Mouse (Mus musculus): Measurements from ENCODE around the gene Stat6. TPM values are rescaled to one million over a fixed set of nuclear protein-coding genes. Genes with fewer than 3 reads are reported as not detected.

The Stat6 gene
- total and polyA plus RNA-seq, 2 experiments = 27.7 to 44.7 TPM

DNA sequence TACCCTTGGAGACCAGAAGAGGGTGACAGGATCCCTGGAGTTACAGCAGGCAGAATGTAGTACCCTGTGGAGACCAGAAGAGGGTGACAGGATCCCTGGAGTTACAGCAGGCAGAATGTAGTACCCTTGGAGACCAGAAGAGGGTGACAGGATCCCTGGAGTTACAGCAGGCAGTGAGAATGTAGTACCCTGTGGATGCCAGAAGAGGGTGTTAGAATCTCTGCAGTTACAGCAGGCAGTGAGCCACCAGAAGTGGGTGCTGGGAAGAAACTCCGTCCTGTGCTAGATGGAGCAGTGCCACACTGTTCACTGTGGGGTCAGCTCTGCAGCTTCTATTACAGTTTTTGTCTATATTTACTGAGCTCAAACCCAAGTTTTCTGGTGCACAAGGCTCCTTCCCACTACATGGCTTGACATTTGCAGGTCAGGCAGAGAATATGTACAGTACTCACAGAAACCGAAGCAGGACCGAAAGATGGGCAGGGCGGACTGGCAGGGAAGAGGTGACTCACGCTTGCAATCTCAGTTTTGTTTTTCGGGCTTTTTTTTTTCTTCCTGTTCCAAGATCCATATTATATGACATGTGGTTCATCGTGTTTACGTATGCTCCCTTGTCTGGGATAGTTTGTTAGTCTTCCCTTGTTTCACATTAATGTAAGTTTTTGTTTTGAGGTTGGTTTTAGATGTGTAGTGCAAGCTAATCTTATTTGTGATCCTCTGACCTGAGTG, 32.2 kb downstream of the Stat6 start:
- H3K27ac ChIP-seq (replicated peaks; ENCODE audit: insufficient read depth, low read depth, low read length) = no peak overlapping the region; the same call in 1 of the 2 replicates
- H3K4me3 ChIP-seq (ENCODE audit: insufficient read depth, low read depth, low read length) = 0 out of 2 replicates have a peak overlapping the region, but pooled peaks have one; percentile 3
- peak; percentile 94 for DNase-seq (ENCODE audit: extremely low read depth, low read depth, low spot score)
- H3K79me2 ChIP-seq (ENCODE audit: control insufficient read depth, insufficient read depth, low read length) = no peaks in the 10 kb centered on the region
- 62% methylated on average over 8 of the region's 8 CpGs for WGBS
- H3K4me1 ChIP-seq (ENCODE audit: control insufficient read depth, insufficient read depth, low read length) = peaks cover 7% of the 10 kb centered on the region
- H3K9ac ChIP-seq (ENCODE audit: low read depth, low read length) = no peak overlapping the region
- TF ChIP-seq CTCF (IDR thresholded peaks at IDR 0.05; ENCODE audit: low read depth, low read length) (peak; percentile 70), POLR2A (IDR thresholded peaks at IDR 0.05; ENCODE audit: extremely low read depth, insufficient read depth, low read length) (no peak)
- H3K36me3 ChIP-seq (ENCODE audit: control insufficient read depth, insufficient read depth, low read length) = no peaks in the 10 kb centered on the region
- H3K27me3 ChIP-seq (ENCODE audit: control insufficient read depth, insufficient read depth, low read length) = no peaks in the 10 kb centered on the region

DNA sequence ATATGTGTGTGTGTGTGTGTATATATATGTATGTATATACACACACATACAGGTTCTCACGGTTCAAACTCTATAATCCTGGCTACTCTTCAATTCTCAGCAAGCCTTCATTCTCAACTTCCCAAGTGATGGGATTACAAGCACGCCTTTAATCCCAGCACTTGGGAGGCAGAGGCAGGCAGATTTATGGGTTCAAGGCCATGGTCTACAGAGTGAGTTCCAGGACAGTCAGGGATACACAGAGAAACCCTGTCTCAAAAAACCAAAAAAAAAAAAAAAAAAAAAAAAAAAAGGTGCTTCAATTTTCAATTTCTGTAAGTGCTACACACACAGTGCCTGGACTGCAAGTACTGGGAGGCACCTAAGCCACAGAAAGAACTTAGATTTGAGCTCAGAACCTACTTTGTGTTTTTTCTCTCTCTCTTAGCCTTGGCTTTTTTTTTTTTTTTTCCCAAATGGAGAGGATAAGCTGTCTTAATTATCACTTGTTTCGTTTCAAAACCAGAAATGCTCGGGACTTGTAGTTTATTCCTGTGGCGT, 33.1 kb downstream of the Stat6 start:
- TF ChIP-seq POLR2A (IDR thresholded peaks at IDR 0.05; ENCODE audit: extremely low read depth, insufficient read depth, low read length) = no peak
- TF ChIP-seq CTCF (IDR thresholded peaks at IDR 0.05; ENCODE audit: low read depth, low read length) = no peak
- no peak overlapping the region; the same call in 1 of the 2 replicates for H3K9ac ChIP-seq (ENCODE audit: low read depth, low read length)
- no peaks in the 10 kb centered on the region for H3K36me3 ChIP-seq (ENCODE audit: control insufficient read depth, insufficient read depth, low read length)
- peak; percentile 18 for DNase-seq (ENCODE audit: extremely low read depth, low read depth, low spot score)
- no peaks in the 10 kb centered on the region for H3K79me2 ChIP-seq (ENCODE audit: control insufficient read depth, insufficient read depth, low read length)
- no peak overlapping the region; the same call in 1 of the 2 replicates for H3K27ac ChIP-seq (replicated peaks; ENCODE audit: insufficient read depth, low read depth, low read length)
- 37% methylated on average over 5 of the region's 5 CpGs for WGBS
- H3K27me3 ChIP-seq (ENCODE audit: control insufficient read depth, insufficient read depth, low read length) = no peaks in the 10 kb centered on the region
- H3K4me1 ChIP-seq (ENCODE audit: control insufficient read depth, insufficient read depth, low read length) = peaks cover 7% of the 10 kb centered on the region
- peak overlapping the region; percentile 68; the same call in 1 of the 2 replicates for H3K4me3 ChIP-seq (ENCODE audit: insufficient read depth, low read depth, low read length)

DNA sequence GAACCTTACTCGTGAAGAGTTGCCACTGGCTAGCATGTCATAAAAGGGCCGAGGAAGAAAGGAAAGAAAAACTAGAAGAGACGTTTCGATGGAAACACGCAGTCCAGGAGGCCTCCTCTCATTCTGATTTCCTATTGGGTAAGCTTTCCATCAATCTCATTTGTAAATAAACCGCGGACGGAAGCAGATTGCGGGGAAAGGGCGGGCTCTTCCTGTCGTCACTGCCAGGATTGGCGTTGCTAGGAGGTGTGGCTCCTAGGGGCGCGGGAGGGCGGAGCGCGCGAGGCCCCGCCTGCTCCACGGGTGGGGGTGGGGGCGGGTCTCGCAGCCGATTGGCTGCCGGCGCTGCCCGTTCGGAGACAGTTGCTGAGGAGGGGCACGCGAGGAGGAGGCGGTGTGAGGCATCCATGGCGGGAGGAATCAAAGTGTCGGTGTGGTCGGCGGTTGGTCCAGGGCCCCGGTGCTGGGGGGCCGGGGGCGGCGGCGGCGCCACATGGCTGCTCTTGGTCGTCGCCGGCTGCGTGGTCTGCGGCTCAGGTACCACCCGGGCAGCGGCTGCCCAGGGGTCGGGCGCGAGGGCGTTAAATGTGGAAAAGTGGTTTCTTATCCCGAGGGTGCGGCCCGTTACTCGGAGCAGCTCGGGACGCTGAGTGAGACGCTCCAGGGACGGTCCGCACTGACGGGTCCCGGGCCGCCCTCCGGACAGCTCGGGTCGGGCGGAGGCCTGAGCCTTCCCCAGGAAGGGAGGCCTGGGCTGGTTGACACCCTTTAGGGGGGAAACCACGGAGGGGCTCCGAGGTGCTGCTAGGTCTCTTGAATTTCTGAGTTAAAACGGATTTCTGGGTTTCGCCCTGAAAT, 34.1 kb downstream of the Stat6 start:
- TF ChIP-seq POLR2A (IDR thresholded peaks at IDR 0.05; ENCODE audit: extremely low read depth, insufficient read depth, low read length) = no peak
- TF ChIP-seq CTCF (IDR thresholded peaks at IDR 0.05; ENCODE audit: low read depth, low read length) = no peak
- Histone ChIP-seq H3K79me2 (ENCODE audit: control insufficient read depth, insufficient read depth, low read length) (no peaks in the 10 kb centered on the region), H3K4me3 (ENCODE audit: insufficient read depth, low read depth, low read length) (peak overlapping the region; percentile 84), H3K27me3 (ENCODE audit: control insufficient read depth, insufficient read depth, low read length) (no peaks in the 10 kb centered on the region), H3K9ac (ENCODE audit: low read depth, low read length) (peak overlapping the region; percentile 81), H3K36me3 (ENCODE audit: control insufficient read depth, insufficient read depth, low read length) (no peaks in the 10 kb centered on the region), H3K27ac (replicated peaks; ENCODE audit: insufficient read depth, low read depth, low read length) (peak overlapping the region; percentile 46; the same call in 1 of the 2 replicates), H3K4me1 (ENCODE audit: control insufficient read depth, insufficient read depth, low read length) (peaks cover 7% of the 10 kb centered on the region)
- DNase-seq (ENCODE audit: extremely low read depth, low read depth, low spot score) = peak; percentile 96
- 1% methylated on average over 68 of the region's 71 CpGs for whole genome bisulfite sequencing

DNA sequence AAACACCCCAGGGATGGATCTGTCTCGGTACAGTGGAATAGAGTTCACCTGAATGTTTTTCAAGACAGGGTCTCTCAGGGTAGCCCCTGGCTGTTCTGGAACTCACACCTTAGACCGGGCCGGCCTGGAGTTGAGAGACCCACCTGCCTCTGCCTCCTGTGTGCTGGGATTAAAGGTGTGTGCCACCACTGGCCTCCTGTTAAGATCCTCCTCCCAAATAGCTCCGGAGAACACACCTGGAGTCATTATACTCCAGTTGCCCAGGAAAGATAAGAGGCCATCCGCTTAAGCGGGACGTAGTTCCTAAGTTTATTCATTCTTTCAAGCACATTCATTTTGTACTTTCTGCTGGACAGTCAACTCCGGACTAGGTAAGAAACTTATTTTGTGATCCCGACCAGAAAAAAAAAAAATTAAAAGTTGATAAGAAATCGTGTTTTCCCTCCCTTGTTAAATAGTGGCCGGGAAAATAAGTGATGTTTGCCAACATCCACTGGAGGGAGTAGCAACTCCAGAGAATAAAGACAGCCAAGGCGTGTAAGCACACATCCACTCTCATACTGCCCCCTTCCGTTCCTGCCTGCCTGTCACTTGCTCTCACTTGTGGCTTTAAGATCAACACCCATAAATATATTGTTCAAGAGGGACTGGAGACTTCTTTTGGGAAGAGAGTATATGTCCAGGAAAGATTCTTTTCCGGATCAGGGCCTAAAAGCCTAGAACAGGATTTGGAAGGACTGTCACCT, 35.0 kb downstream of the Stat6 start:
- peak overlapping the region; percentile 81; the same call in 1 of the 2 replicates for H3K9ac ChIP-seq (ENCODE audit: low read depth, low read length)
- no peak overlapping the region for H3K27ac ChIP-seq (replicated peaks; ENCODE audit: insufficient read depth, low read depth, low read length)
- no peak overlapping the region for H3K4me3 ChIP-seq (ENCODE audit: insufficient read depth, low read depth, low read length)
- peak; percentile 76 for DNase-seq (ENCODE audit: extremely low read depth, low read depth, low spot score)
- TF ChIP-seq CTCF (IDR thresholded peaks at IDR 0.05; ENCODE audit: low read depth, low read length) (peak; percentile 77), POLR2A (IDR thresholded peaks at IDR 0.05; ENCODE audit: extremely low read depth, insufficient read depth, low read length) (no peak)
- H3K4me1 ChIP-seq (ENCODE audit: control insufficient read depth, insufficient read depth, low read length) = peaks cover 7% of the 10 kb centered on the region
- no peaks in the 10 kb centered on the region for H3K27me3 ChIP-seq (ENCODE audit: control insufficient read depth, insufficient read depth, low read length)
- H3K36me3 ChIP-seq (ENCODE audit: control insufficient read depth, insufficient read depth, low read length) = no peaks in the 10 kb centered on the region
- 5% methylated on average over 14 of the region's 14 CpGs for WGBS
- no peaks in the 10 kb centered on the region; the same call in 1 of the 2 replicates for H3K79me2 ChIP-seq (ENCODE audit: control insufficient read depth, insufficient read depth, low read length)

DNA sequence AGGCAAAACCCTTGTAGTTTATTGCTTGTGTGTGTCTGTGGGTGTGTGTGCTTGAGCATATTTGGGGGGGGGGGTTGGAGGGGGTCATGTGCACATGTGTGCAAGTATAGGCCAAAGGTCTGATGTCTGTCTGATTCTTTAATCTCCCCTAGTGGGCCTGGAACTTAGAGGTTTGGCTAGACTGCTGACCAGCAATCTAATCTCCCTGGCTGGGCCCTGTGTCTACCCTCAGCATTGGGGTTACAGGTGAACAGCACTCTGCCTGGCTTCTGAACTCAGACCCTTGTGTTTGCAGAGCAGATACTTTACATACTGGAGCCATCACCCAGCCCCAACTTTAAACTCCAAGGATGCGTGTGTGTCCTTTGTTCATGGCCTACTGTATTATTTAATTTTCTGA, 36.4 kb downstream of the Stat6 start:
- Histone ChIP-seq H3K4me1 (ENCODE audit: control insufficient read depth, insufficient read depth, low read length) (peaks cover 7% of the 10 kb centered on the region), H3K9ac (ENCODE audit: low read depth, low read length) (no peak overlapping the region), H3K36me3 (ENCODE audit: control insufficient read depth, insufficient read depth, low read length) (no peaks in the 10 kb centered on the region), H3K4me3 (ENCODE audit: insufficient read depth, low read depth, low read length) (no peak overlapping the region), H3K79me2 (ENCODE audit: control insufficient read depth, insufficient read depth, low read length) (no peaks in the 10 kb centered on the region; the same call in 1 of the 2 replicates), H3K27me3 (ENCODE audit: control insufficient read depth, insufficient read depth, low read length) (no peaks in the 10 kb centered on the region), H3K27ac (replicated peaks; ENCODE audit: insufficient read depth, low read depth, low read length) (no peak overlapping the region)
- 95% methylated on average over 1 of the region's 1 CpGs for whole genome bisulfite sequencing
- DNase-seq (ENCODE audit: extremely low read depth, low read depth, low spot score) = no peak
- no peak for TF ChIP-seq CTCF (IDR thresholded peaks at IDR 0.05; ENCODE audit: low read depth, low read length)
- TF ChIP-seq POLR2A (IDR thresholded peaks at IDR 0.05; ENCODE audit: extremely low read depth, insufficient read depth, low read length) = no peak
